Mouse (Mus musculus) ES-E14 (cell line): ENCODE results near the gene Itgb5.

Source experiments
- ZC3H11A ChIP-seq: IDR thresholded peaks from 2 replicates; pipeline ENCODE4 v1.6.1; 2012; ENCODE audit warnings: low read depth, mild to moderate bottlenecking, inconsistent platforms, low read length, borderline replicate concordance
- ZNF384 ChIP-seq: IDR thresholded peaks from 2 replicates; pipeline ENCODE4 v1.6.1; 2012; ENCODE audit warnings: low read depth, low read length, inconsistent platforms

- TF ChIP-seq ZNF384 (no peak), ZC3H11A (no peak)
Observed at GRCm38 (mm10) chr16:33882540-33882939, 53.1 kb downstream of the Itgb5 start.
